Mouse (Mus musculus): ENCODE data around the gene Gnai3. TPM values are rescaled to one million over a fixed set of nuclear protein-coding genes. Genes with fewer than 3 reads are reported as not detected.
A peak's percentile ranks its signal among the peaks of the same experiment; 100 is the strongest.

Gnai3 gene
- polyA plus RNA-seq, 1 experiment from 2014 or later: 207 TPM

DNA sequence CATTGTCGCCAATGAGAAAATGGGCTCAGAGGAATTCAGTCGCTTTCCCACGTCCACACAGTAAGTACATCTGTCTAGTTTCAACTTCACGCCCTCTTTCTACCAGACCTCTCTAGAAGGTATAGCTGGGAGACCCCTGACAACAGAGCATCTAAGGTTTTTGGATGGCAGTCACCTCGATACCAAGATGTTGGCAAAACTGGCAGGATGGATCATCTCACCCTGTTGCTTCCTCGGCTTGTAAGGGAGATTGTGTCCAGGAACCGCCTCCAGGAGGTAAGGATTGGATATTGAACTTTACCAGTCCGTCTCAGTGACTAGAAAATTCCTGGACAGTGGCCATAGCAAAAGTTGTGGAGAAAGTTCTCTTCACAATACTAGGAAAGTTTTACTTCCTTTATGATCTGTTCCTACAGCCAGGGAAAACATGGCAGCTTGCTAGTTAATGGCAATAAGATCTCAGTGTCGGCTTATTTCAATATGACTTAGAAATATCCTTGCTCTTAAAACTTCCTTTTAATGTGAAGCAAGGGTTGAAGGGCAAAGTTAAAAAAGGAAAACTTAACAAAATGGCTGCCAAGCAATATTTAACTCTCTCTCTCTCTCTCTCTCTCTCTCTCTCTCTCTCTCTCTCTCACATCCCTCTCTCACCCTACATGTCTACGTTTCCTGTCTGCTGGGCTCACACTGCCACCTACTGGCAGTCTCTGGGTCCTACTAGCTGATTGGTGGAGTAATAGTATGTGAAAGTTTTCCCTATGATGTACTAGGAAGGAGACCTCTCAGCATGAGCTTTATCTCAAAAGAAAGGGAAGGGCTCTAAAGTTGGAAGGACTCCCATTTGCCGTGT is 1.7 kb upstream of the Gnai3 start:
- H3K9me3 ChIP-seq: no peaks in the 10 kb centered on the region
- peaks cover 35% of the 10 kb centered on the region for H3K4me1 ChIP-seq
- WGBS: 69% methylated on average over 11 of the region's 11 CpGs
- no peaks in the 10 kb centered on the region for H3K27me3 ChIP-seq (ENCODE audit: poor library complexity, severe bottlenecking)
- no peaks in the 10 kb centered on the region for H3K36me3 ChIP-seq (replicated peaks)
- no peak overlapping the region for H3K4me3 ChIP-seq
- DNase-seq (ENCODE audit: extremely low spot score, low spot score): peak; percentile 83
- H3K27ac ChIP-seq: 0 out of 2 replicates have a peak overlapping the region, but pooled peaks have one; percentile 35

GRCm38 (mm10) chr3:108146671-108147070 is 725 bp upstream of the Gnai3 start:
- DNase-seq (ENCODE audit: extremely low spot score, low spot score): no peak
- Histone ChIP-seq H3K9me3 (no peaks in the 10 kb centered on the region), H3K4me1 (peaks cover 35% of the 10 kb centered on the region), H3K27ac (peak overlapping the region; percentile 95), H3K36me3 (replicated peaks) (no peaks in the 10 kb centered on the region), H3K27me3 (ENCODE audit: poor library complexity, severe bottlenecking) (no peaks in the 10 kb centered on the region), H3K4me3 (peak overlapping the region; percentile 83)
- 64% methylated on average over 5 of the region's 5 CpGs for WGBS

- 89% methylated on average over 4 of the region's 4 CpGs for WGBS
- no peak overlapping the region for H3K27ac ChIP-seq
- no peaks in the 10 kb centered on the region for H3K9me3 ChIP-seq
- no peaks in the 10 kb centered on the region for H3K27me3 ChIP-seq (ENCODE audit: poor library complexity, severe bottlenecking)
- peaks cover 13% of the 10 kb centered on the region for H3K4me1 ChIP-seq
- no peak for DNase-seq (ENCODE audit: extremely low spot score, low spot score)
- no peak overlapping the region for H3K4me3 ChIP-seq
- peaks cover 37% of the 10 kb centered on the region for H3K36me3 ChIP-seq (replicated peaks)
These were observed 5.2 kb downstream of the Gnai3 start for GRCm38 (mm10) chr3:108140786-108141185.

- WGBS: 84% methylated on average over 1 of the region's 1 CpGs
- Histone ChIP-seq H3K27ac (no peak overlapping the region), H3K27me3 (ENCODE audit: poor library complexity, severe bottlenecking) (no peaks in the 10 kb centered on the region), H3K4me1 (no peaks in the 10 kb centered on the region), H3K9me3 (no peaks in the 10 kb centered on the region), H3K36me3 (replicated peaks) (peaks cover 39% of the 10 kb centered on the region), H3K4me3 (no peak overlapping the region)
- DNase-seq (ENCODE audit: extremely low spot score, low spot score): no peak
These were observed 6.8 kb downstream of the Gnai3 start for GRCm38 (mm10) chr3:108139113-108139512.

GRCm38 (mm10) chr3:108134701-108135100 is 11.2 kb downstream of the Gnai3 start:
- Histone ChIP-seq H3K36me3 (replicated peaks) (peaks cover 22% of the 10 kb centered on the region), H3K4me1 (peaks cover 4% of the 10 kb centered on the region; the same call in 1 of the 2 replicates), H3K4me3 (no peak overlapping the region), H3K27me3 (ENCODE audit: poor library complexity, severe bottlenecking) (no peaks in the 10 kb centered on the region), H3K9me3 (no peaks in the 10 kb centered on the region), H3K27ac (no peak overlapping the region)
- no peak for DNase-seq (ENCODE audit: extremely low spot score, low spot score)
- 89% methylated on average over 11 of the region's 11 CpGs for WGBS

DNA sequence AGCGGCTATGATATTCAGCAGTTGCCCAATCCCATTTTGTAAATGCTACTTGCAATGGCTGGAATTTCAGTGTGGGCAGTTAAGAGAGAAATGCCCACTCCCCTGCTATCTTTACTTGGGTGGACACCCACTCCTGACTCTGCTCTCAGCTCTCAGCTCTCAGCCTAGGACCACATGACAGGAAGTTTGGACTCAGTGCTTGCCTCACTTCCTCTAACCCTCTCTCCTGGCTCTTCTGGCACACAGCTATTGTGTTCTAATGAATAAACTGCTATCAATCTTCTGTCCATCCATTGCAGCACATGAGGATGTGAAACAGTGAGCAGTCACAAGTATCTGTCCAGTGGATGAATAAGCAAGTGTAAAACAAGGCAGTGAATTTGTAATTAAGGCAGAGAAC is 13.5 kb downstream of the Gnai3 start:
- H3K9me3 ChIP-seq: no peaks in the 10 kb centered on the region
- no peak overlapping the region for H3K27ac ChIP-seq
- no peaks in the 10 kb centered on the region for H3K27me3 ChIP-seq (ENCODE audit: poor library complexity, severe bottlenecking)
- no peak overlapping the region for H3K4me3 ChIP-seq
- H3K4me1 ChIP-seq: peaks cover 18% of the 10 kb centered on the region
- 80% methylated on average over 1 of the region's 1 CpGs for WGBS
- H3K36me3 ChIP-seq (replicated peaks): peaks cover 14% of the 10 kb centered on the region
- no peak for DNase-seq (ENCODE audit: extremely low spot score, low spot score)

DNA sequence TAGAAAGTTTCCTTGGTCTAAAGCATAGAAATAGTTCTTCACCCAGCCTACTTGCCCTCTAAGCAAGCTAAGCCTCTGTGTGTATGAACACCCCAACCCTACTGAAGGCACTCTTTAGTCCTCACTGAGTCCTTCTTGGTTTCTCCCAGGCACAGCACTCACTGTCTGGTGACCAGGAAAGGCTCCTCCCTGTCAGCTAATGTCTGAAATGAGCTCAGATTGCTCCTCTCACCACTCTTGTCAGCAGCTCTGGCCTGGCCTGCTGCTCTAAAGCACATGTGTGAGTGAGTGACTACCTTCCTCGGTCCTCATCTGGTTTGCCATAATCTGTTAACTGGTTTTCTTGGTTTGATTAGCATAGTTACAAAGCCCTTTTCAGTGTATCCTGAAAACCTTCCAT is 14.1 kb downstream of the Gnai3 start:
- H3K27me3 ChIP-seq (ENCODE audit: poor library complexity, severe bottlenecking): no peaks in the 10 kb centered on the region

GRCm38 (mm10) chr3:108131216-108131615 is 14.7 kb downstream of the Gnai3 start:
- H3K36me3 ChIP-seq (replicated peaks): 0 out of 2 replicates have a peak, but pooled peaks cover 5% of the 10 kb centered on the region
- H3K27me3 ChIP-seq (ENCODE audit: poor library complexity, severe bottlenecking): no peaks in the 10 kb centered on the region
- H3K9me3 ChIP-seq: no peaks in the 10 kb centered on the region
- no peak overlapping the region for H3K4me3 ChIP-seq
- WGBS: 92% methylated on average over 5 of the region's 5 CpGs
- no peak overlapping the region for H3K27ac ChIP-seq
- no peak for DNase-seq (ENCODE audit: extremely low spot score, low spot score)
- peaks cover 18% of the 10 kb centered on the region for H3K4me1 ChIP-seq

More for the DNA sequence above, 14.1 kb downstream of the Gnai3 start:
- Histone ChIP-seq H3K27ac (no peak overlapping the region), H3K4me3 (no peak overlapping the region), H3K9me3 (no peaks in the 10 kb centered on the region), H3K36me3 (replicated peaks) (peaks cover 8% of the 10 kb centered on the region), H3K4me1 (peaks cover 18% of the 10 kb centered on the region)
- WGBS: 86% methylated on average over 1 of the region's 1 CpGs
- no peak for DNase-seq (ENCODE audit: extremely low spot score, low spot score)

GRCm38 (mm10) chr3:108129804-108130203 is 16.1 kb downstream of the Gnai3 start:
- no peak overlapping the region for H3K27ac ChIP-seq
- H3K9me3 ChIP-seq: no peaks in the 10 kb centered on the region
- no peak for DNase-seq (ENCODE audit: extremely low spot score, low spot score)
- no peaks in the 10 kb centered on the region for H3K36me3 ChIP-seq (replicated peaks)
- peaks cover 18% of the 10 kb centered on the region for H3K4me1 ChIP-seq
- 93% methylated on average over 4 of the region's 4 CpGs for WGBS
- H3K27me3 ChIP-seq (ENCODE audit: poor library complexity, severe bottlenecking): no peaks in the 10 kb centered on the region
- H3K4me3 ChIP-seq: no peak overlapping the region

- WGBS: 88% methylated on average over 4 of the region's 4 CpGs
These were observed 16.6 kb downstream of the Gnai3 start for GRCm38 (mm10) chr3:108129367-108129766.

GRCm38 (mm10) chr3:108128520-108128919 is 17.4 kb downstream of the Gnai3 start:
- no peak overlapping the region for H3K4me3 ChIP-seq
- H3K36me3 ChIP-seq (replicated peaks): peaks cover 5% of the 10 kb centered on the region
- WGBS: 90% methylated on average over 5 of the region's 5 CpGs

More at GRCm38 (mm10) chr3:108129367-108129766, 16.6 kb downstream of the Gnai3 start:
- DNase-seq (ENCODE audit: extremely low spot score, low spot score): no peak
- Histone ChIP-seq H3K4me3 (no peak overlapping the region), H3K36me3 (replicated peaks) (no peaks in the 10 kb centered on the region), H3K4me1 (peaks cover 18% of the 10 kb centered on the region), H3K27ac (no peak overlapping the region), H3K27me3 (ENCODE audit: poor library complexity, severe bottlenecking) (no peaks in the 10 kb centered on the region), H3K9me3 (no peaks in the 10 kb centered on the region)

GRCm38 (mm10) chr3:108126327-108126726 is 19.6 kb downstream of the Gnai3 start:
- Histone ChIP-seq H3K4me1 (peaks cover 14% of the 10 kb centered on the region; the same call in 1 of the 2 replicates), H3K9me3 (no peaks in the 10 kb centered on the region), H3K27ac (no peak overlapping the region), H3K27me3 (ENCODE audit: poor library complexity, severe bottlenecking) (no peaks in the 10 kb centered on the region), H3K4me3 (no peak overlapping the region), H3K36me3 (replicated peaks) (peaks cover 23% of the 10 kb centered on the region)
- WGBS: 89% methylated on average over 3 of the region's 3 CpGs
- no peak for DNase-seq (ENCODE audit: extremely low spot score, low spot score)

More at GRCm38 (mm10) chr3:108128520-108128919, 17.4 kb downstream of the Gnai3 start:
- DNase-seq (ENCODE audit: extremely low spot score, low spot score): no peak
- Histone ChIP-seq H3K9me3 (no peaks in the 10 kb centered on the region), H3K4me1 (peaks cover 18% of the 10 kb centered on the region), H3K27ac (no peak overlapping the region), H3K27me3 (ENCODE audit: poor library complexity, severe bottlenecking) (no peaks in the 10 kb centered on the region)

GRCm38 (mm10) chr3:108124131-108124530 is 21.8 kb downstream of the Gnai3 start:
- Histone ChIP-seq H3K4me3 (no peak overlapping the region), H3K36me3 (replicated peaks) (peaks cover 45% of the 10 kb centered on the region), H3K27ac (no peak overlapping the region), H3K27me3 (ENCODE audit: poor library complexity, severe bottlenecking) (no peaks in the 10 kb centered on the region), H3K9me3 (no peaks in the 10 kb centered on the region), H3K4me1 (peaks cover 12% of the 10 kb centered on the region; the same call in 1 of the 2 replicates)
- WGBS: 75% methylated on average over 1 of the region's 1 CpGs
- no peak for DNase-seq (ENCODE audit: extremely low spot score, low spot score)
